Mouse (Mus musculus): ENCODE measurements around the gene Ifnz.
"Not testable (repeated sequence)": the region's sequence is repeated elsewhere in the genome, so short reads cannot be mapped to it uniquely, and the experiment has no call there.

Gene Ifnz

DNA sequence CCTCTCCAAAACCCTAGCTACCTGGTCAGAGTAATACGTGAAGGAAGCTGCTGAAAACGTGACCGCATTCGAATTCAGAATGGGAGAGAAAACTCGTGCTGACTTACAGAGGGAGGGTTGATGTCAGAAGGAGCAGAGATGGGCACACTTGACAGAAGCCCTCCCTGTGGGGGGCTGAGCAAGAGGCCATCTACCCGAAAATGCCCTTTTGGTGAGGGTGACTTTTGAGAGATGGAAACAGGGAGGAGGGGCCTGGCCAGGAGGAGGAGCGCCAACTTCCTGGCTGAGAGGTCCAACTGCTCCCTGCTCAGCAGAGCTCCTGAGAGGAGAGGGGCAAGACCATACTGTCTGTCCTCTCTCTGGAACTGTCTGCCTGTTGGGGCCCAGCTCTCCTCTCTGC, at the start of gene Ifnz:
Gene Ifnz, plus strand, starts transcription at position 301 of the 400 bp plus-strand sequence.
- not testable (repeated sequence) for DNase-seq (ENCODE audit: low spot score)

DNA sequence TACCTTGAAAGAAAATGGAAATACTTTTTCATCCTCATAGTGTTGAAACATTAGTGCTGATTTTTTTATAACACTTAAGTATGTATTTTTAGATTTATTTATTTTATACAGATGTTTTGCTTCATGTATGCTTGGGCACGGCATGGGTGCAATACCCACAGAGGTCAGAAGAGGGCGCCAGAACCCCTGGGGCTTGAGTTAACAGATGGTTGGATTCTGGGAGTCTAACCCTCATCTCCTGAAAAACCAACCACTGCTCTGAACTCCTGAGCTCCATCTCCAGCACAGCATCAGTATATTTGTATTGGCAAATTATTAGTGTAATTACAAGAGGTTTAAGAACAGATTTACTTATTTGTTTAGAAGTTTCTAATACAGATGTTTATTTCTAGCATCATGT, 43.5 kb upstream of the Ifnz start:
- DNase-seq (ENCODE audit: low spot score), result no peak

DNA sequence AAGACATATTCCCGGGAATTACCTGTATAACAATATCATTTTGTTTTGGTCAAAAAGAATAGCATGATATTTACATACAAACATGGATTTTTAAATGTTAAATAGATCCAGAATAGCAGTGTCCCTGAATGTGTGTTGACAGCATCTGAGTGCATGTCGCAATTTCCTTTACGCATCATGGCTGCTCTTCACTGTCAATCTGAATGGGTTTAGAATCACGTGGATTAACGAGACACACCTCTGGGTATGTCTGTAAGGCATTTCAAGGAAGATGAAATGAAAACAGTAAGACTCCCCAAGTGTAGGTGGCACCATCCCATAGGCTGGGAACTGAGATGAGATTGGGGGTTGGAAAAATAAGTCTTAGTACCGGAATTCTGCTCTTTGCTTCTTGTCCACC, 42.9 kb upstream of the Ifnz start:
- no peak for DNase-seq (ENCODE audit: low spot score)

DNA sequence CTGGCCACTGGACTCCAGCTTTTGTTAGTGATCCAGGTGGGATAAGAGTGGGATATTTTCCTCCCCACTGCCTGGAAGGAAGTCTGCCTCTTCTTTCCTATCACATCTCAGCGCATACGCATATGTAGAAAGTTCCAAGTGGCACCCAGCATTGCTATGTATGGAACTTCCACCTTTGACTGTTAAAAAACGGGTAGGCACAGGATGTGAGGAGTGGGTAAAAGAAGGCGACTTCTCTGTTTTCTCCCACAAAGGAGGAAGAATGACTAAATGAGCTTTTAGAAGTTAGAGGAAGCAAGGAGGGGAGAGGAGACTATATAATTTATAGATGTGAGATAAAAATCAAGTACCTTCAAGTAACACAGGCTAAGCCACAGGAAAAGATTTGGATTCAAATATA, 40.5 kb upstream of the Ifnz start:
- DNase-seq (ENCODE audit: low spot score), result no peak

DNA sequence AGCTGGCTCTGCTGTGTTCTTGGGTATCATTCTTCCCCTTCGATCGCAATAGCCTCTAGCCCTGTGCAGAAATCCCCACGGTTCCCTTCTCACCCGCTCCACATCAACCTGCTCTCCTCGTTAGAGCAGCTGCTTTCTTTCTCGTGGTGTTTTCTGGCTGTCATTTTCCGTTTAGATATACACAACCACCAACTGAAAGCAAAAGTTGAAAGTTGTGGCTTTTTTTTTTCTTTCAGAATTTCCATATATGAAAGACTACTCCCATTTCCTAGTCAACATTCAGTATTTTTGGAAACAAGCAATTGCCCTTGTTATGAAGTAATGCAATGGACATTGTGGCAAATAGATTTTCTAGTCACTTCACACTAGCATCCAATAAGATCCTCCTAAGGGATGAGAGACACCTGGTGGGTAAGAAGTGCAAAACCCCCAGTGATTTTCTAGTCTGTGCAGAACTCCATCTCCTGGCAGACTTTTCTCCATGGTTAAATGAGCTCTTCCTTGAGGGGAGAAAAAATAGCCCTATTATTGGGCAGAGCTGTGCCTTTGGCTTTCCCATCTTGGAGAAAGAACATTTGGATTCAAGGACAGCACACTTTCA, 39.1 kb upstream of the Ifnz start:
- DNase-seq (ENCODE audit: low spot score), result no peak

DNA sequence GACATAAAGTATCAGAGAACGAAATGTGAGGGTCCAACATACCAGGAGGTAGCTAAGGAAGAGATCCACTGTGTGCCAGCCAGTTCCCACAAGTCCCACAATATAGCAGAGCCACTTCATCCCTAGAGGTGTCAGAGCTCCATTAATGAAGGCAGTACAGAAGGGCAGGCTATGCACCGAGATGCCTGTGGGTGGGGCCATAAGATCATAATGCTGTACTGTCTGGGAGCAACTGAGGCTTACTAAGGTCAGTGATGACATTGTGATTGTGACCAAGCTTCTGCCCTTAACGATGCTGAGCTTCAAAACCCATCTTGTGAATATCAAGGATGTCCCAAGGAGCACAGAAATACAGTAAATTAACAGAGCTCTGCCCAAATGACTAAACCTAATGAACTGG, 37.7 kb upstream of the Ifnz start:
- DNase-seq (ENCODE audit: low spot score), result no peak

DNA sequence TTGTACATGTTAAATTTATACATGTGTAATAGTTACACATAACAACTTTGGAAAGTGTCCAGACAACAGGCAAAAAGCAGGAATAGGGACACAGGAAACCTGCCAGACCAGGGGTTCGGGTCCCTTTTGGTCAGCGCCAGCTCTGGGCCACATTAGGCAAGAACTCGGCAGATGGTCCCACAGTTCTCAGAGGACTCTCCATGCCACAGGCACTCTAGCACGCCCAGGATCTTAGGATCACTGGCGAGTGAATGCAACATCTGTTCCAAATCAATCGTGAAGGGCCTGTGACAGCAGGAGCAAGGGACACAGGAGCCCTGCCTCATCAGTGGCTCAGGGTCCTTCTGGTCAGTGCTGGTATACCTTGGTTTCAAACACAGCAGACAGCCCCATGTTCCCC, 32.0 kb upstream of the Ifnz start:
- DNase-seq (ENCODE audit: low spot score), result no peak

DNA sequence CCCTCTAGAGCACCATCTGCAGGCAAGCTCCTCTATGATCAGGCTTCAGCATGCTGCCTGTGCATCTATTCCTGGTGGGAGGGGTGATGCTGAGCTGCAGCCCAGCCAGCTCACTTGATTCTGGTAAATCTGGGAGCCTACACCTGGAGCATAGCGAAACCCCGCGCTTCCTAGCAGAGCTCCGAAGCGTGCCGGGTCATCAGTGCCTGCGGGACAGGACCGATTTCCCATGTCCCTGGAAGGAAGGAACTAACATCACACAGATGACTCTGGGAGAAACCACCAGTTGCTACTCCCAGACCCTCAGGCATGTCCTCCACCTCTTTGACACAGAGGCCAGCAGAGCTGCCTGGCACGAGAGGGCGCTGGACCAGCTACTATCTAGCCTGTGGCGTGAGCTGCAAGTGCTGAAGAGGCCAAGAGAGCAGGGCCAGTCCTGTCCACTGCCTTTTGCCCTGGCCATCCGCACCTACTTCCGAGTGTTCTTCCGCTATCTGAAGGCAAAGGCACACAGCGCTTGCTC, 27.1 kb upstream of the Ifnz start, which contains the start of gene Gm13271:
Gene Gm13271, plus strand, starts transcription at position 51 of the 523 bp plus-strand sequence.
- peak; percentile 27 for DNase-seq (ENCODE audit: low spot score)

DNA sequence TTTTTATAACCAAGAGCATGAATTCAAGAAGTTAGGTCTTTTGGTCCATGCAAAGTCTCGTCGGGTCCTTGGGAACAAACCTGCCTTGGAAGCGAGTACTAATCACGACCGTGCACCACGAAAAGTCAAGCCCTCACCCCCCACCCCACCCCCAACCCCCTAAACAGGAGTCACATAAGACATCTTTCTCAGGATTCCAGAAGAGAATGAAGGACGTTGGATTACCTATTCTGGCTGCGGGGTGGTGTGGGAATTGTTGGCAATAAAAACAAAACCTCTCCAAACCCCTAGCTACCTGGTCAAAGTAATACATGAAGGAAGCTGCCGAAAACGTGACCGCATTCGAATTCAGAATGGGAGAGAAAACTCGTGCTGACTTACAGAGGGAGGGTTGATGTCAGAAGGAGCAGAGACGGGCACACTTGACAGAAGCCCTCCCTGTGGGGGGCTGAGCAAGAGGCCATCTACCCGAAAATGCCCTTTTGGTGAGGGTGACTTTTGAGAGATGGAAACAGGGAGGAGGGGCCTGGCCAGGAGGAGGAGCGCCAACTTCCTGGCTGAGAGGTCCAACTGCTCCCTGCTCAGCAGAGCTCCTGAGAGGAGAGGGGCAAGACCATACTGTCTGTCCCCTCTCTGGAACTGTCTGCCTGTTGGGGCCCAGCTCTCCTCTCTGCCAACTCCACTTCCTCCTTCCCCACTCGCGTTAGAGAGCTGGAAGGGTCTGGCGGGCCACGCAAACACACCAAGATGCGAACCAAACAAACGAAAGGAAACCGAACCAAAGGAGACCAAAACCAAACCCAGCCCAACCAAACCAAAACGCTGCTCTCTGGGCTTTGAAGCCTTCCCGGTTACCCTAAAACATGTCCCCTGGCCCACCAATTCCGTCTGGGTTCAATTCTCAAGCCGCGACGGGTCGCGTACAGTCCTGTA, 25.1 kb upstream of the Ifnz start:
- not testable (repeated sequence) for DNase-seq (ENCODE audit: low spot score)

DNA sequence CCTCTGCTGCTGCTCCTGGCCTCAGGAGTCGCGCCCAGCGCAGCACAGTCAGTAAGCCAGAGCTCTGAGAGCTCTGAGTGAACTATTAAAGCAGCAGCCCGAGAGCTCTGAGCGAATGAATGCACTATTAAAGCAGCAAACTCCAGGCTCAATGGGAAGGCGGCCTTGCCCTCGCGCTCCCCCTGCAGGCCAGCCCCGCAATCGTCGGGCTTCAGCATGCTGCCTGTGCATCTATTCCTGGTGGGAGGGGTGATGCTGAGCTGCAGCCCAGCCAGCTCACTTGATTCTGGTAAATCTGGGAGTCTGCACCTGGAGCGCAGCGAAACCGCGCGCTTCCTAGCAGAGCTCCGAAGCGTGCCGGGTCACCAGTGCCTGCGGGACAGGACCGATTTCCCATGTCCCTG, 24.3 kb upstream of the Ifnz start:
- DNase-seq (ENCODE audit: low spot score), result peak; percentile 93

DNA sequence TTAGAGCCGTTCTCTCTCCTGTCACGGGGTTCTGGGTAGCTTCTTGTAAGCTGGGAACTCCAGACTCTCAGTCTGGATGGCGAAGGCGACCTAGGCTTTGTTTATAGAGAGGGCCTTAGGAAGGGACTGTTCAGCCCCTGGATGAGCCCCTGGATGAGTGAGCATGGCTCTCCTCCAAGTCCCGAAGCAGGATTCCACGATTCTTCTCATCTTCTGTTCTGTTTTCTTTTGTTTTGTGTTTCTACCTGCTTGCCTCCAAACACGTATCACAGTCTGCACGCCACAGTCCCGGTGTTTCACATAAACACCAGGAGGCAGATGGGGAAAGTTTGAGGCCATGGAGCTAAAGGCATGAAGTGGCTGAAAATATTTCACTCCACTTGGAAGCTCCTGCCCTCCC, 23.2 kb upstream of the Ifnz start:
- not testable (repeated sequence) for DNase-seq (ENCODE audit: low spot score)

DNA sequence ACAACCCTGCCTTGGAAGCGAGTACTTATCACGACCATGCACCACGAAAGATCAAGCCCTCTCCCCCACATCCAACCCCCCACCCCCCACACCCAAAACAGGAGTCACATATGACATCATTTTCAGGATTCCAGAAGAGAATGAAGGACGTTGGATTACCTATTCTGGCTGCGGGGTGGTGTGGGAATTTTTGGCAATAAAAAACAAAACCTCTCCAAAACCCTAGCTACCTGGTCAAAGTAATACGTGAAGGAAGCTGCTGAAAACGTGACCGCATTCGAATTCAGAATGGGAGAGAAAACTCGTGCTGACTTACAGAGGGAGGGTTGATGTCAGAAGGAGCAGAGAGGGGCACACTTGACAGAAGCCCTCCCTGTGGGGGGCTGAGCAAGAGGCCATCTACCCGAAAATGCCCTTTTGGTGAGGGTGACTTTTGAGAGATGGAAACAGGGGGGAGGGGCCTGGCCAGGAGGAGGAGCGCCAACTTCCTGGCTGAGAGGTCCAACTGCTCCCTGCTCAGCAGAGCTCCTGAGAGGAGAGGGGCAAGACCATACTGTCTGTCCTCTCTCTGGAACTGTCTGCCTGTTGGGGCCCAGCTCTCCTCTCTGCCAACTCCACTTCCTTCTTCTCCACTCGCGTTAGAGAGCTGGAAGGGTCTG, 22.2 kb upstream of the Ifnz start, which contains the start of gene Gm13283:
Gene Gm13283, plus strand, starts transcription at position 510 of the 659 bp plus-strand sequence.
- DNase-seq (ENCODE audit: low spot score), result not testable (repeated sequence)

DNA sequence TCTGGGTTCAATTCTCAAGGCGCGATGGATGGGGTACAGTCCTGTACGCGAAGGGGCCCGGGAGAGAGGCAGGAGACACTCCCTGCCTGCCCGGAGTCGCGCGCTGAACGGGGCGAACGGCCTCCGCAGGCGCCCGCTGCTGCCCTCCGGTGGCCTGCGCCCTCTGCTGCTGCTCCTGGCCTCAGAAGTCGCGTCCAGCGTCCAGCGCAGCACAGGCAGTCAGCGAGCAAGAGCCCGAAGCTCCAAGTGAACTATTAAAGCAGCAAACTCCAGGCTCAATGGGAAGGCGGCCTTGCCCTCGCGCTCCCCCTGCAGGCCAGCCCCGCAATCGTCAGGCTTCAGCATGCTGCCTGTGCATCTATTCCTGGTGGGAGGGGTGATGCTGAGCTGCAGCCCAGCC, 21.5 kb upstream of the Ifnz start:
- peak; percentile 13 for DNase-seq (ENCODE audit: low spot score)

DNA sequence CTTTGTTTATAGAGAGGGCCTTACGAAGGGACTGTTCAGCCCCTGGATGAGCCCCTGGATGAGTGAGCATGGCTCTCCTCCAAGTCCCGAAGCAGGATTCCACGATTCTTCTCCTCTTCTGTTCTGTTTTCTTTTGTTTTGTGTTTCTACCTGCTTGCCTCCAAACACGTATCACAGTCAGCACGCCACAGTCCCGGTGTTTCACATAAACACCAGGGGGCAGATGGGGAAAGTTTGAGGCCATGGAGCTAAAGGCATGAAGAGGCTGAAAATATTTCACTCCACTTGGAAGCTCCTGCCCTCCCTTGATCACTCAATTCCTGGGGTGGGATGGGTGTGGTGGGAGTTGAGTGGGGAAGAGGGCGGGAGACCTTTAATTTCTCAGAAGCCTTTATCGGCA, 20.2 kb upstream of the Ifnz start:
- peak; percentile 55 for DNase-seq (ENCODE audit: low spot score)

DNA sequence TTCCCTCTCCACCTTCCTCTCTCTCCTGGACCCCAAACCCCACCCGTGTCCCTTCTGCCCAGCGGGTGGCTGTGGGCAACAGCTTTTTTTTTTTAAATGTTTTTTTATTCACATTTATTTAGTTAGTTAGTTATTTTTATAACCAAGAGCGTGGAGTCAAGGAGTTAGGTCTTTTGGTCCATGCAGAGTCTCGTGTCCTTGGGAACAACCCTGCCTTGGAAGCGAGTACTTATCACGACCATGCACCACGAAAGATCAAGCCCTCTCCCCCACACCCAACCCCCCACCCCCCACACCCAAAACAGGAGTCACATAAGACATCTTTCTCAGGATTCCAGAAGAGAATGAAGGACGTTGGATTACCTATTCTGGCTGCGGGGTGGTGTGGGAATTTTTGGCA, 19.6 kb upstream of the Ifnz start:
- not testable (repeated sequence) for DNase-seq (ENCODE audit: low spot score)

DNA sequence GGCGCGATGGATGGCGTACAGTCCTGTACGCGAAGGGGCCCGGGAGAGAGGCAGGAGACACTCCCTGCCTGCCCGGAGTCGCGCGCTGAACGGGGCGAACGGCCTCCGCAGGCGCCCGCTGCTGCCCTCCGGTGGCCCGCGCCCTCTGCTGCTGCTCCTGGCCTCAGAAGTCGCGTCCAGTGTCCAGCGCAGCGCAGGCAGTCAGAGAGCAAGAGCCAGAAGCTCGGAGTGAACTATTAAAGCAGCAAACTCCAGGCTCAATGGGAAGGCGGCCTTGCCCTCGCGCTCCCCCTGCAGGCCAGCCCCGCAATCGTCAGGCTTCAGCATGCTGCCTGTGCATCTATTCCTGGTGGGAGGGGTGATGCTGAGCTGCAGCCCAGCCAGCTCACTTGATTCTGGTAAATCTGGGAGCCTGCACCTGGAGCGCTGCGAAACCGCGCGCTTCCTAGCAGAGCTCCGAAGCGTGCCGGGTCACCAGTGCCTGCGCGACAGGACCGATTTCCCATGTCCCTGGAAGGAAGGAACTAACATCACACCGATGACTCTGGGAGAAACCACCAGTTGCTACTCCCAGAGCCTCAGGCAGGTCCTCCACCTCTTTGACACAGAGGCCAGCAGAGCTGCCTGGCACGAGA, 18.4 kb upstream of the Ifnz start:
- not testable (repeated sequence) for DNase-seq (ENCODE audit: low spot score)

DNA sequence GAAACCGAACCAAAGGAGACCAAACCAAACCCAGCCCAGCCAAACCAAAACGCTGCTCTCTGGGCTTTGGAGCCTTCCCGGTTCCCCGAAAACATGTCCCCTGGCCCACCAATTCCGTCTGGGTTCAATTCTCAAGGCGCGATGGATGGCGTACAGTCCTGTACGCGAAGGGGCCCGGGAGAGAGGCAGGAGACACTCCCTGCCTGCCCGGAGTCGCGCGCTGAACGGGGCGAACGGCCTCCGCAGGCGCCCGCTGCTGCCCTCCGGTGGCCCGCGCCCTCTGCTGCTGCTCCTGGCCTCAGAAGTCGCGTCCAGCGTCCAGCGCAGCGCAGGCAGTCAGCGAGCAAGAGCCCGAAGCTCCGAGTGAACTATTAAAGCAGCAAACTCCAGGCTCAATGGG, 8.4 kb upstream of the Ifnz start, which contains the start of gene Gm13290:
Gene Gm13290, plus strand, starts transcription at position 301 of the 400 bp plus-strand sequence.
- DNase-seq (ENCODE audit: low spot score), result not testable (repeated sequence)

DNA sequence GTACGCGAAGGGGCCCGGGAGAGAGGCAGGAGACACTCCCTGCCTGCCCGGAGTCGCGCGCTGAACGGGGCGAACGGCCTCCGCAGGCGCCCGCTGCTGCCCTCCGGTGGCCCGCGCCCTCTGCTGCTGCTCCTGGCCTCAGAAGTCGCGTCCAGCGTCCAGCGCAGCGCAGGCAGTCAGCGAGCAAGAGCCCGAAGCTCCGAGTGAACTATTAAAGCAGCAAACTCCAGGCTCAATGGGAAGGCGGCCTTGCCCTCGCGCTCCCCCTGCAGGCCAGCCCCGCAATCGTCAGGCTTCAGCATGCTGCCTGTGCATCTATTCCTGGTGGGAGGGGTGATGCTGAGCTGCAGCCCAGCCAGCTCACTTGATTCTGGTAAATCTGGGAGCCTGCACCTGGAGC, 5.3 kb upstream of the Ifnz start, which contains the start of gene Gm13289:
Gene Gm13289, plus strand, starts transcription at position 301 of the 400 bp plus-strand sequence.
- not testable (repeated sequence) for DNase-seq (ENCODE audit: low spot score)

DNA sequence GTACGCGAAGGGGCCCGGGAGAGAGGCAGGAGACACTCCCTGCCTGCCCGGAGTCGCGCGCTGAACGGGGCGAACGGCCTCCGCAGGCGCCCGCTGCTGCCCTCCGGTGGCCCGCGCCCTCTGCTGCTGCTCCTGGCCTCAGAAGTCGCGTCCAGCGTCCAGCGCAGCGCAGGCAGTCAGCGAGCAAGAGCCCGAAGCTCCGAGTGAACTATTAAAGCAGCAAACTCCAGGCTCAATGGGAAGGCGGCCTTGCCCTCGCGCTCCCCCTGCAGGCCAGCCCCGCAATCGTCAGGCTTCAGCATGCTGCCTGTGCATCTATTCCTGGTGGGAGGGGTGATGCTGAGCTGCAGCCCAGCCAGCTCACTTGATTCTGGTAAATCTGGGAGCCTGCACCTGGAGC, 2.4 kb upstream of the Ifnz start, which contains the start of gene Gm13272:
Gene Gm13272, plus strand, starts transcription at position 301 of the 400 bp plus-strand sequence.
- not testable (repeated sequence) for DNase-seq (ENCODE audit: low spot score)

DNA sequence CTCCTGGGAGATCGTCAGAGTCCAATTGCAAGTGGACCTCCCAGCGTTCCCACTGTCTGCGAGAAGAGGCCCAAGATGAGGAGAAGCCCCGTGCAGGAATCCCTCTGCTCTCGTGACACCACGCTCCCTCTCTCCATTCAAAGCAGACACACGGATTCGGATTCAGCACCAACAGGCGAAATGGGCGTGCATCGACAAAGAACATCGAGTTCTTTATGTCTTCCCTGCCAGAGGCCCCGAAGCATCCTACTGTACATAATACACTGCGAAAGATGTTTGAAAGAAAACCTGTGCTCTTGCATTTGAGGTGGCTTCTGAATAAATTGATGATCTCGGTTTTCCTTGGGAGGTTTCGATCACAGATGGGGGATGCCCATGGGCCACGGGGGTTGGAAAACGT, 1.6 kb upstream of the Ifnz start:
- DNase-seq (ENCODE audit: low spot score), result not testable (repeated sequence)

DNA sequence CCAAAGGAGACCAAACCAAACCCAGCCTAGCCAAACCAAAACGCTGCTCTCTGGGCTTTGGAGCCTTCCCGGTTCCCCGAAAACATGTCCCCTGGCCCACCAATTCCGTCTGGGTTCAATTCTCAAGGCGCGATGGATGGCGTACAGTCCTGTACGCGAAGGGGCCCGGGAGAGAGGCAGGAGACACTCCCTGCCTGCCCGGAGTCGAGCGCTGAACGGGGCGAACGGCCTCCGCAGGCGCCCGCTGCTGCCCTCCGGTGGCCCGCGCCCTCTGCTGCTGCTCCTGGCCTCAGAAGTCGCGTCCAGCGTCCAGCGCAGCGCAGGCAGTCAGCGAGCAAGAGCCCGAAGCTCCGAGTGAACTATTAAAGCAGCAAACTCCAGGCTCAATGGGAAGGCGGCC, 404 bp downstream of the Ifnz start:
- not testable (repeated sequence) for DNase-seq (ENCODE audit: low spot score)

DNA sequence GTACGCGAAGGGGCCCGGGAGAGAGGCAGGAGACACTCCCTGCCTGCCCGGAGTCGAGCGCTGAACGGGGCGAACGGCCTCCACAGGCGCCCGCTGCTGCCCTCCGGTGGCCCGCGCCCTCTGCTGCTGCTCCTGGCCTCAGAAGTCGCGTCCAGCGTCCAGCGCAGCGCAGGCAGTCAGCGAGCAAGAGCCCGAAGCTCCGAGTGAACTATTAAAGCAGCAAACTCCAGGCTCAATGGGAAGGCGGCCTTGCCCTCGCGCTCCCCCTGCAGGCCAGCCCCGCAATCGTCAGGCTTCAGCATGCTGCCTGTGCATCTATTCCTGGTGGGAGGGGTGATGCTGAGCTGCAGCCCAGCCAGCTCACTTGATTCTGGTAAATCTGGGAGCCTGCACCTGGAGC, 3.5 kb downstream of the Ifnz start, which contains the start of gene Gm13276:
Gene Gm13276, plus strand, starts transcription at position 301 of the 400 bp plus-strand sequence.
- DNase-seq (ENCODE audit: low spot score), result not testable (repeated sequence)

Measured in layer of hippocampus, adult 9-10 months (tissue).